Mouse (Mus musculus) liver, postnatal 0 days (tissue): ENCODE measurements around the gene Fam173a. TPM values are rescaled to one million over a fixed set of nuclear protein-coding genes. Genes with fewer than 3 reads are reported as not detected.
A peak's percentile ranks its signal among the peaks of the same experiment; 100 is the strongest.

Experiments used
- ATAC-seq: fragments of 200-750 bp; cut with Nextera tagmentation; 2 replicates; pipeline ENCODE4 v1.8.0; 2017; ENCODE audit warnings: mild to moderate bottlenecking, moderate library complexity
- DNase-seq: peaks from one replicate; pipeline ENCODE4 v3.0.0-alpha.2; 2016
- H3K27ac ChIP-seq: fragments of 300-500 bp; sonication (generic); 2 replicates; pipeline ENCODE4 v1.5.1; 2014; ENCODE audit warnings: antibody characterized with exemption, moderate library complexity, mild to moderate bottlenecking, low read depth
- H3K27me3 ChIP-seq: fragments of 300-500 bp; sonication (generic); 2 replicates; pipeline ENCODE4 v1.6.1; 2014; ENCODE audit warnings: low read length, control low read depth, mixed read lengths; ENCODE audit not compliant: insufficient read depth
- H3K36me3 ChIP-seq: fragments of 300-500 bp; sonication (generic); replicated peaks from 2 replicates; pipeline ENCODE4 v1.6.1; 2014; ENCODE audit warnings: mild to moderate bottlenecking, control low read depth, low read length, moderate library complexity, mixed read lengths; ENCODE audit not compliant: insufficient read depth
- H3K4me1 ChIP-seq: fragments of 300-500 bp; sonication (generic); 2 replicates; pipeline ENCODE4 v1.6.1; 2014; ENCODE audit warnings: antibody characterized with exemption, mild to moderate bottlenecking, control low read depth; ENCODE audit not compliant: insufficient read depth
- H3K4me2 ChIP-seq: fragments of 300-500 bp; sonication (generic); 2 replicates; pipeline ENCODE4 v1.6.1; 2014; ENCODE audit warnings: low read depth, mild to moderate bottlenecking, low read length, moderate library complexity, mixed read lengths
- H3K4me3 ChIP-seq: fragments of 300-500 bp; sonication (generic); 2 replicates; pipeline ENCODE4 v1.5.1; 2014; ENCODE audit warnings: low read depth, low read length
- H3K9ac ChIP-seq: fragments of 300-500 bp; sonication (generic); replicated peaks from 2 replicates; pipeline ENCODE4 v1.6.1; 2014; ENCODE audit warnings: mild to moderate bottlenecking, moderate library complexity
- H3K9me3 ChIP-seq: fragments of 300-500 bp; sonication (generic); 2 replicates; pipeline ENCODE4 v1.6.1; 2016; ENCODE audit warnings: mild to moderate bottlenecking, control low read depth, low read length, mixed read lengths
- CTCF ChIP-seq: sonication (generic); IDR thresholded peaks from 2 replicates; pipeline ENCODE4 v1.5.1; 2016; ENCODE audit warnings: antibody characterized with exemption, low read depth
- EP300 ChIP-seq: IDR thresholded peaks from 2 replicates; pipeline ENCODE4 v1.6.1; 2016; ENCODE audit warnings: antibody characterized with exemption, low read depth, mild to moderate bottlenecking
- WGBS: fragments of 180-500 bp; shearing (Covaris S2); extraction: QIAGEN DNeasy Blood & Tissue Kit; methylation state at CpG from one replicate; pipeline ENCODE4 v1.1.7; 2014; ENCODE audit not compliant: insufficient replicate concordance; 5-methylcytosine and 5-hydroxymethylcytosine counted together
- polyA plus RNA-seq: library from polyadenylated mRNA; unstranded; fragments of >200 nt; fragmentation: Nextera tagmentation; extraction: Ambion mirVana; gene quantifications from 2 replicates; pipeline ENCODE4 v1.2.1, GENCODE M21; 2015

The Fam173a gene
- 51.5 and 51.6 TPM in 2 replicates for polyA plus RNA-seq

GRCm38 (mm10) chr17:25792615-25793014 lies at the start of gene Fam173a:
Gene Fam173a, minus strand, starts transcription at chr17:25792901.
- Histone ChIP-seq H3K4me2 (peak within 1 kb of the TSS; percentile 98), H3K9me3 (no peaks in the 10 kb centered on the region), H3K4me1 (peaks cover 27% of the 10 kb centered on the region), H3K4me3 (peak within 1 kb of the TSS; percentile 79), H3K36me3 (peaks cover 4% of the 10 kb centered on the region; the same call in 1 of the 2 replicates), H3K27me3 (no peaks in the 10 kb centered on the region), H3K27ac (peak within 1 kb of the TSS; percentile 88), H3K9ac (peak within 1 kb of the TSS; percentile 77)
- no peak for TF ChIP-seq CTCF
- no peak for TF ChIP-seq EP300
- ATAC-seq (peak; percentile 75), DNase-seq (peak; percentile 83)
- WGBS: 3% methylated on average over 14 of the region's 14 CpGs

- ATAC-seq (no peak), DNase-seq (no peak)
- Histone ChIP-seq H3K27ac (no peak within 1 kb of the TSS), H3K9ac (no peak within 1 kb of the TSS), H3K27me3 (no peaks in the 10 kb centered on the region), H3K4me1 (peaks cover 35% of the 10 kb centered on the region), H3K9me3 (no peaks in the 10 kb centered on the region), H3K4me2 (no peak within 1 kb of the TSS), H3K36me3 (peaks cover 44% of the 10 kb centered on the region), H3K4me3 (no peak within 1 kb of the TSS)
- no peak for TF ChIP-seq EP300
- TF ChIP-seq CTCF: no peak
- 93% methylated on average over 22 of the region's 22 CpGs for WGBS
These were observed 48.6 kb upstream of the Fam173a start, which contains the start of gene Gm20683 for GRCm38 (mm10) chr17:25841117-25841880. Gene Gm20683, minus strand, starts transcription at chr17:25841763.

GRCm38 (mm10) chr17:25840519-25840918 lies 47.8 kb upstream of the Fam173a start:
- H3K27ac ChIP-seq: no peak overlapping the region
- no peaks in the 10 kb centered on the region for H3K9me3 ChIP-seq
- H3K27me3 ChIP-seq: no peaks in the 10 kb centered on the region
- no peak overlapping the region for H3K4me2 ChIP-seq
- WGBS: 91% methylated on average over 6 of the region's 6 CpGs
- peaks cover 44% of the 10 kb centered on the region for H3K36me3 ChIP-seq
- DNase-seq (no peak), ATAC-seq (no peak)
- no peak overlapping the region for H3K4me3 ChIP-seq
- H3K4me1 ChIP-seq: peaks cover 39% of the 10 kb centered on the region
- no peak overlapping the region for H3K9ac ChIP-seq
- TF ChIP-seq EP300 (no peak), CTCF (no peak)

- Histone ChIP-seq H3K4me3 (no peak overlapping the region), H3K27ac (peak overlapping the region; percentile 82), H3K9ac (no peak overlapping the region), H3K4me2 (0 out of 2 replicates have a peak overlapping the region, but pooled peaks have one; percentile 38), H3K36me3 (peaks cover 44% of the 10 kb centered on the region), H3K9me3 (no peaks in the 10 kb centered on the region), H3K4me1 (peaks cover 43% of the 10 kb centered on the region), H3K27me3 (no peaks in the 10 kb centered on the region)
- ATAC-seq (peak; percentile 67), DNase-seq (no peak)
- 70% methylated on average over 14 of the region's 14 CpGs for WGBS
- TF ChIP-seq CTCF: no peak
- TF ChIP-seq EP300: no peak
These were observed 46.9 kb upstream of the Fam173a start for GRCm38 (mm10) chr17:25839455-25840235.

- ATAC-seq (no peak), DNase-seq (no peak)
- Histone ChIP-seq H3K4me3 (no peak overlapping the region), H3K9ac (no peak overlapping the region), H3K9me3 (no peaks in the 10 kb centered on the region), H3K36me3 (peaks cover 44% of the 10 kb centered on the region), H3K27me3 (no peaks in the 10 kb centered on the region), H3K4me1 (peaks cover 48% of the 10 kb centered on the region), H3K4me2 (no peak overlapping the region), H3K27ac (peak overlapping the region; percentile 82)
- no peak for TF ChIP-seq EP300
- no peak for TF ChIP-seq CTCF
- 79% methylated on average over 4 of the region's 4 CpGs for WGBS
These were observed 46.2 kb upstream of the Fam173a start for GRCm38 (mm10) chr17:25838904-25839303.

- Histone ChIP-seq H3K36me3 (peaks cover 43% of the 10 kb centered on the region), H3K4me3 (no peak overlapping the region), H3K9me3 (no peaks in the 10 kb centered on the region), H3K27me3 (no peaks in the 10 kb centered on the region), H3K4me2 (peak overlapping the region; percentile 76; the same call in 1 of the 2 replicates), H3K27ac (no peak overlapping the region), H3K9ac (no peak overlapping the region), H3K4me1 (peaks cover 42% of the 10 kb centered on the region)
- TF ChIP-seq CTCF: no peak
- TF ChIP-seq EP300: no peak
- DNase-seq: no peak
- 42% methylated on average over 3 of the region's 3 CpGs for WGBS
- no peak for ATAC-seq
These were observed 44.8 kb upstream of the Fam173a start for GRCm38 (mm10) chr17:25837533-25837932.
